In the genomic region with DNA sequence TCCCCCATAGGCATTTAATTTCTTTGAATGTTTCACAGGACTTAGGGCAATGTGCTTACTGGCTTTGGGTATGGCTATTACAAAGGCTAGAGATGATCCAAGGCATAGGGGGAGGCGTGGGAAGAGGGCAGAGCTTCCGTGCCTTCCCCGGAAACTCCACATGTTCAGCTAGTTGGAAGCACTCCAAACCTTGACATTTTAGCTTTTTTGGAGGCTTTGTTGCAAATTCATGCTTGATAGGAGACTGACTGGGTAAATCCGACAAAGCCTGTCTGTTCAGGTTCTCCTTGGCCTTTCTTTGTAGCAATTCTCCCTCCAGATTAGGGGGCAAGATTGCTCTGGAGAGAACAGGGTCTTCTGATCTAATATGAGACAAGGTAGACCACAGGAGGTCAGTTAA, we compare ENCODE assay signal across 26 mouse cellular contexts. TPM values are rescaled to one million over a fixed set of nuclear protein-coding genes. Genes with fewer than 3 reads are reported as not detected.
A peak's percentile ranks its signal among the peaks of the same experiment; 100 is the strongest.
DNase-seq lines count a peak whose midpoint lies in the region; ATAC-seq lines count a peak whose summit lies in the region.
"Had no signal": no experiment of that assay in that cellular context is flagged by ENCODE, and none has a peak within 500 bp of the region (broad histone marks: within the 10 kb centered on the region; RNA-seq: fewer than 3 reads in every experiment).

No protein-coding gene starts in this region.

- H3K36me3 ChIP-seq in embryonic facial prominence, embryonic 14.5 days (ENCODE audit: control insufficient read depth, insufficient read depth, low read length), result no peaks in the 10 kb centered on the region
- no peaks in the 10 kb centered on the region for H3K36me3 ChIP-seq in embryonic facial prominence, embryonic 10.5 days (replicated peaks)
- H3K36me3 ChIP-seq in kidney, embryonic 16.5 days (ENCODE audit: insufficient read depth, low read length), result no peaks in the 10 kb centered on the region
- H3K36me3 ChIP-seq: embryonic facial prominence, embryonic 13.5 days; forebrain, embryonic 10.5 days; G1E; hindbrain, embryonic 12.5 days; hindbrain, embryonic 15.5 days had no signal

- DNase-seq in adrenal gland, adult 2 months, result peak; percentile 37
- no peak for DNase-seq in adrenal gland, adult 18-20 months (ENCODE audit: low spot score in 2 of 2)
- DNase-seq in embryonic facial prominence, embryonic 14.5 days (ENCODE audit: low spot score), result peak; percentile 24
- no peak for DNase-seq in embryonic facial prominence, embryonic 10.5 days (ENCODE audit: low spot score)
- DNase-seq in brain, adult 2 months (ENCODE audit: low read depth, low spot score), result peak; percentile 15
- DNase-seq: B cell, adult 2 months; cerebellum, adult 11 months; cerebellum, adult 9-11 months; cerebellum, postnatal 25 days; gastrocnemius, postnatal 10 days; heart, adult 11 months; kidney, adult 2 months had no signal

- no peaks in the 10 kb centered on the region for H3K9me3 ChIP-seq in embryonic facial prominence, embryonic 14.5 days (ENCODE audit: control insufficient read depth, low read length)
- no peaks in the 10 kb centered on the region for H3K9me3 ChIP-seq in embryonic facial prominence, embryonic 10.5 days
- no peaks in the 10 kb centered on the region for H3K9me3 ChIP-seq in kidney, embryonic 16.5 days (ENCODE audit: low read length)
- H3K9me3 ChIP-seq: embryonic facial prominence, embryonic 13.5 days; forebrain, embryonic 10.5 days; forebrain, embryonic 13.5 days; G1E; hindbrain, embryonic 12.5 days; hindbrain, embryonic 15.5 days had no signal

- no peak overlapping the region for H3K27ac ChIP-seq in embryonic facial prominence, embryonic 14.5 days (replicated peaks; ENCODE audit: low read depth, low read length)
- H3K27ac ChIP-seq in embryonic facial prominence, embryonic 10.5 days (replicated peaks), result no peak overlapping the region
- H3K27ac ChIP-seq in kidney, embryonic 16.5 days (ENCODE audit: low read length), result no peak overlapping the region
- H3K27ac ChIP-seq: embryonic facial prominence, embryonic 13.5 days; forebrain, embryonic 10.5 days; forebrain, embryonic 13.5 days; hindbrain, embryonic 12.5 days; hindbrain, embryonic 15.5 days had no signal

- 56% methylated on average over 4 of the region's 4 CpGs for WGBS in embryonic facial prominence, embryonic 14.5 days
- WGBS in embryonic facial prominence, embryonic 10.5 days, result 83% methylated on average over 4 of the region's 4 CpGs
- WGBS in kidney, embryonic 16.5 days, result 61% methylated on average over 4 of the region's 4 CpGs

- no peak for ATAC-seq in embryonic facial prominence, embryonic 14.5 days (ENCODE audit: low read depth)
- ATAC-seq in kidney, embryonic 16.5 days (ENCODE audit: low FRiP score, low TSS enrichment), result no peak
- ATAC-seq: forebrain, embryonic 13.5 days; forebrain, embryonic 16.5 days; intestine, postnatal 0 days; Patski had no signal

- no peaks in the 10 kb centered on the region for H3K4me1 ChIP-seq in embryonic facial prominence, embryonic 14.5 days (ENCODE audit: control insufficient read depth, insufficient read depth, low read length)
- no peaks in the 10 kb centered on the region for H3K4me1 ChIP-seq in embryonic facial prominence, embryonic 10.5 days
- H3K4me1 ChIP-seq in kidney, embryonic 16.5 days (ENCODE audit: insufficient read depth, low read length), result no peaks in the 10 kb centered on the region
- H3K4me1 ChIP-seq: embryonic facial prominence, embryonic 13.5 days; forebrain, embryonic 10.5 days; forebrain, embryonic 13.5 days; hindbrain, embryonic 12.5 days; hindbrain, embryonic 15.5 days had no signal

- H3K9ac ChIP-seq in embryonic facial prominence, embryonic 14.5 days (ENCODE audit: low read depth, low read length), result no peak overlapping the region
- H3K9ac ChIP-seq in kidney, embryonic 16.5 days (replicated peaks; ENCODE audit: low read length), result no peak overlapping the region
- H3K9ac ChIP-seq: embryonic facial prominence, embryonic 13.5 days; forebrain, embryonic 13.5 days; hindbrain, embryonic 12.5 days; hindbrain, embryonic 15.5 days had no signal

- no peaks in the 10 kb centered on the region for H3K27me3 ChIP-seq in embryonic facial prominence, embryonic 14.5 days (replicated peaks; ENCODE audit: control insufficient read depth, insufficient read depth, low read length)
- H3K27me3 ChIP-seq in embryonic facial prominence, embryonic 10.5 days (replicated peaks; ENCODE audit: low read depth, poor library complexity, severe bottlenecking), result peaks cover 18% of the 10 kb centered on the region; the same call in 1 of the 2 replicates
- no peaks in the 10 kb centered on the region for H3K27me3 ChIP-seq in kidney, embryonic 16.5 days (ENCODE audit: insufficient read depth, low read length)
- H3K27me3 ChIP-seq: CH12.LX; forebrain, embryonic 13.5 days; hindbrain, embryonic 12.5 days; hindbrain, embryonic 15.5 days had no signal

- no peak overlapping the region for H3K4me3 ChIP-seq in embryonic facial prominence, embryonic 14.5 days (ENCODE audit: low read depth, low read length)
- no peak overlapping the region for H3K4me3 ChIP-seq in embryonic facial prominence, embryonic 10.5 days
- no peak overlapping the region for H3K4me3 ChIP-seq in kidney, embryonic 16.5 days (ENCODE audit: low read length)
- H3K4me3 ChIP-seq: embryonic facial prominence, embryonic 13.5 days; forebrain, embryonic 10.5 days; forebrain, embryonic 13.5 days; hindbrain, embryonic 12.5 days; hindbrain, embryonic 15.5 days had no signal

- no peak overlapping the region for H3K4me2 ChIP-seq in embryonic facial prominence, embryonic 14.5 days (ENCODE audit: low read depth, low read length)
- H3K4me2 ChIP-seq in kidney, embryonic 16.5 days (replicated peaks; ENCODE audit: low read depth, low read length), result no peak overlapping the region
- H3K4me2 ChIP-seq: embryonic facial prominence, embryonic 13.5 days; forebrain, embryonic 13.5 days; heart, embryonic 11.5 days; hindbrain, embryonic 12.5 days; hindbrain, embryonic 15.5 days had no signal

RNA-seq across cellular contexts. Expression of gene Smpx, which starts 7.5 kb away (rescaled TPM):
- 10 to 100 TPM; 20.6 to 36.2 TPM for total RNA-seq in adrenal gland, adult 2 months (2021)
- polyA plus RNA-seq in adrenal gland, adult 2 months (2012; rRNA removed), result 0.67 and 0.93 TPM in 2 replicates
- 10 to 100 TPM; 20.9 to 26.9 TPM for total RNA-seq in adrenal gland, adult 18-20 months (2021)
- polyA plus RNA-seq in embryonic facial prominence, embryonic 14.5 days (2014; fragmentation: Nextera tagmentation; extraction: Ambion mirVana), result 69.6 and 103 TPM in 2 replicates
- 0.33 and 0.47 TPM in 2 replicates for polyA plus RNA-seq in embryonic facial prominence, embryonic 10.5 days (2016; fragmentation: Nextera tagmentation; extraction: Ambion mirVana)
- 5.9 and 7.6 TPM in 2 replicates for polyA plus RNA-seq in kidney, embryonic 16.5 days (2015; fragmentation: Nextera tagmentation; extraction: Ambion mirVana)
- total RNA-seq: CH12.LX; common myeloid progenitor, adult 5-6 weeks; G1E; hematopoietic stem cell, adult 5-6 weeks had no signal
- polyA plus RNA-seq: forebrain, embryonic 10.5 days; forebrain, embryonic 13.5 days; forebrain, embryonic 16.5 days; G1E; Patski had no signal

Comparison
In these comparisons a context has a peak if more than half of its experiments do, and no peak if none do; other contexts are left out.
1. DNase-seq: peak in adrenal gland, adult 2 months (single experiment), embryonic facial prominence, embryonic 14.5 days (single experiment) and brain, adult 2 months (single experiment); none in adrenal gland, adult 18-20 months (0 of 2) and embryonic facial prominence, embryonic 10.5 days (single experiment).